10 mouse cellular contexts compared by ENCODE assay signal in genomic region chr8:72268356-72268755, GRCm38 (mm10). TPM values are rescaled to one million over a fixed set of nuclear protein-coding genes. Genes with fewer than 3 reads are reported as not detected.
DNase-seq lines count a peak whose midpoint lies in the region; ATAC-seq and TF ChIP-seq lines count a peak whose summit lies in the region.
"Had no signal": no experiment of that assay in that cellular context is flagged by ENCODE, and none has a peak within 500 bp of the region (broad histone marks: within the 10 kb centered on the region; RNA-seq: fewer than 3 reads in every experiment).

No protein-coding gene starts in this region.

- TF ChIP-seq EP300 in stomach, postnatal 0 days (optimal IDR thresholded peaks at IDR 0.05) = no peak

- DNase-seq in heart, adult 8-10 months (ENCODE audit: low spot score) = peak; percentile 96
- peak; percentile 94 for DNase-seq in lung, postnatal 25 days (ENCODE audit: low spot score)
- DNase-seq in stomach, postnatal 0 days (ENCODE audit: low spot score) = no peak

- TF ChIP-seq POLR2A in bone marrow, adult 2 months (IDR thresholded peaks at IDR 0.05; ENCODE audit: borderline replicate concordance, control insufficient read depth, low read depth, low read length) = peak; percentile 27; the same call in 1 of the 2 replicates

- no peak for TF ChIP-seq CTCF in bone marrow, adult 2 months (IDR thresholded peaks at IDR 0.05; ENCODE audit: control insufficient read depth, insufficient read depth, low read length)
- TF ChIP-seq CTCF in stomach, postnatal 0 days (IDR thresholded peaks at IDR 0.05; ENCODE audit: low read depth) = no peak

- peak overlapping the region; percentile 39; the same call in 1 of the 2 replicates for H3K27ac ChIP-seq in hindbrain, embryonic 15.5 days (replicated peaks)
- no peak overlapping the region for H3K27ac ChIP-seq in hindbrain, embryonic 12.5 days
- H3K27ac ChIP-seq in bone marrow, adult 2 months (ENCODE audit: control insufficient read depth, insufficient read depth, low read depth, low read length, poor library complexity) = peak overlapping the region; percentile 76
- H3K27ac ChIP-seq in kidney, embryonic 15.5 days = peak overlapping the region; percentile 82
- no peak overlapping the region for H3K27ac ChIP-seq in stomach, postnatal 0 days (replicated peaks)

- no peaks in the 10 kb centered on the region for H3K4me1 ChIP-seq in hindbrain, embryonic 15.5 days (replicated peaks)
- H3K4me1 ChIP-seq in hindbrain, embryonic 12.5 days = no peaks in the 10 kb centered on the region
- H3K4me1 ChIP-seq in bone marrow, adult 2 months (ENCODE audit: control insufficient read depth, insufficient read depth, low read length) = peaks cover 9% of the 10 kb centered on the region
- H3K4me1 ChIP-seq in kidney, embryonic 15.5 days = 0 out of 2 replicates have a peak, but pooled peaks cover 8% of the 10 kb centered on the region
- H3K4me1 ChIP-seq in stomach, postnatal 0 days (replicated peaks; ENCODE audit: control insufficient read depth, insufficient read depth) = no peaks in the 10 kb centered on the region

- 92% methylated on average over 15 of the region's 15 CpGs for WGBS in hindbrain, embryonic 15.5 days
- WGBS in hindbrain, embryonic 12.5 days = 89% methylated on average over 15 of the region's 15 CpGs
- 1% methylated on average over 15 of the region's 15 CpGs for WGBS in bone marrow, adult 2 months
- WGBS in kidney, embryonic 15.5 days = 75% methylated on average over 15 of the region's 15 CpGs
- 75% methylated on average over 15 of the region's 15 CpGs for WGBS in stomach, postnatal 0 days

- H3K36me3 ChIP-seq in hindbrain, embryonic 15.5 days = no peaks in the 10 kb centered on the region
- H3K36me3 ChIP-seq in hindbrain, embryonic 12.5 days = no peaks in the 10 kb centered on the region
- no peaks in the 10 kb centered on the region for H3K36me3 ChIP-seq in kidney, embryonic 15.5 days
- H3K36me3 ChIP-seq in stomach, postnatal 0 days (ENCODE audit: control insufficient read depth, insufficient read depth, low read length) = no peaks in the 10 kb centered on the region

- H3K9ac ChIP-seq in hindbrain, embryonic 15.5 days = no peak overlapping the region
- H3K9ac ChIP-seq in hindbrain, embryonic 12.5 days = no peak overlapping the region
- H3K9ac ChIP-seq in kidney, embryonic 15.5 days = no peak overlapping the region
- no peak overlapping the region for H3K9ac ChIP-seq in stomach, postnatal 0 days (ENCODE audit: low read length)

- H3K4me2 ChIP-seq in hindbrain, embryonic 15.5 days = no peak overlapping the region
- no peak overlapping the region for H3K4me2 ChIP-seq in hindbrain, embryonic 12.5 days (replicated peaks)
- H3K4me2 ChIP-seq in kidney, embryonic 15.5 days = no peak overlapping the region
- no peak overlapping the region for H3K4me2 ChIP-seq in stomach, postnatal 0 days (replicated peaks; ENCODE audit: low read depth)

- H3K9me3 ChIP-seq in hindbrain, embryonic 15.5 days = no peaks in the 10 kb centered on the region
- H3K9me3 ChIP-seq in hindbrain, embryonic 12.5 days (replicated peaks) = no peaks in the 10 kb centered on the region
- no peaks in the 10 kb centered on the region for H3K9me3 ChIP-seq in kidney, embryonic 15.5 days (replicated peaks)
- no peaks in the 10 kb centered on the region for H3K9me3 ChIP-seq in stomach, postnatal 0 days (ENCODE audit: control insufficient read depth, low read length)

- H3K27me3 ChIP-seq in hindbrain, embryonic 15.5 days = no peaks in the 10 kb centered on the region
- 0 out of 2 replicates have a peak, but pooled peaks cover 3% of the 10 kb centered on the region for H3K27me3 ChIP-seq in hindbrain, embryonic 12.5 days
- no peaks in the 10 kb centered on the region for H3K27me3 ChIP-seq in kidney, embryonic 15.5 days
- no peaks in the 10 kb centered on the region for H3K27me3 ChIP-seq in stomach, postnatal 0 days (ENCODE audit: control insufficient read depth, insufficient read depth, low read length)
- H3K27me3 ChIP-seq: Patski had no signal

- no peak overlapping the region for H3K4me3 ChIP-seq in hindbrain, embryonic 15.5 days
- no peak overlapping the region for H3K4me3 ChIP-seq in hindbrain, embryonic 12.5 days
- no peak overlapping the region for H3K4me3 ChIP-seq in bone marrow, adult 2 months (replicated peaks; ENCODE audit: control insufficient read depth, low read depth, low read length)
- H3K4me3 ChIP-seq in kidney, embryonic 15.5 days (replicated peaks) = no peak overlapping the region
- H3K4me3 ChIP-seq in stomach, postnatal 0 days (ENCODE audit: low read depth, low read length) = no peak overlapping the region

- no peak for ATAC-seq in hindbrain, embryonic 15.5 days (ENCODE audit: low FRiP score, low read depth)
- no peak for ATAC-seq in hindbrain, embryonic 12.5 days (ENCODE audit: low FRiP score)
- peak; percentile 59 for ATAC-seq in kidney, embryonic 15.5 days (replicated peaks; ENCODE audit: low FRiP score)
- peak; percentile 50; the same call in 1 of the 2 replicates for ATAC-seq in stomach, postnatal 0 days (ENCODE audit: low FRiP score, low TSS enrichment)
- no peak for ATAC-seq in activated CD4-positive, CD25-positive, alpha-beta regulatory T cell, adult 4 months
- ATAC-seq: Patski had no signal

RNA-seq across cellular contexts. Expression of gene Ap1m1, which starts 28.5 kb away (rescaled TPM):
- polyA plus RNA-seq in hindbrain, embryonic 15.5 days (2015; fragmentation: Nextera tagmentation; extraction: Ambion mirVana) = 238 and 278 TPM in 2 replicates
- 194 and 197 TPM in 2 replicates for polyA plus RNA-seq in hindbrain, embryonic 12.5 days (2016; fragmentation: Nextera tagmentation; extraction: Ambion mirVana)
- 27.1 and 51.8 TPM in 2 replicates for polyA plus RNA-seq in bone marrow, adult 2 months (2011; ENCODE audit: insufficient read depth, insufficient read length, low replicate concordance, missing spikeins)
- 10 to 100 TPM; 42.0 to 48.4 (median 43.4) TPM for total RNA-seq in heart, adult 8-10 months (2022)
- 123 and 138 TPM in 2 replicates for polyA plus RNA-seq in kidney, embryonic 15.5 days (2015; fragmentation: Nextera tagmentation; extraction: Ambion mirVana)
- 38.2 and 42.0 TPM in 2 replicates for polyA plus RNA-seq in stomach, postnatal 0 days (2015; fragmentation: Nextera tagmentation; extraction: Ambion mirVana)
- 100 to 1,000 TPM; 132 to 145 TPM for polyA plus RNA-seq in activated CD4-positive, CD25-positive, alpha-beta regulatory T cell, adult 4 months (2017; shearing (Covaris generic))

RNA-seq across cellular contexts. Expression of gene Gm10282, which starts 36.7 kb away (rescaled TPM):
- 9.8 and 12.5 TPM in 2 replicates for polyA plus RNA-seq in hindbrain, embryonic 15.5 days (2015; fragmentation: Nextera tagmentation; extraction: Ambion mirVana)
- polyA plus RNA-seq in hindbrain, embryonic 12.5 days (2016; fragmentation: Nextera tagmentation; extraction: Ambion mirVana) = 19.1 and 21.2 TPM in 2 replicates
- polyA plus RNA-seq in bone marrow, adult 2 months (2011; ENCODE audit: insufficient read depth, insufficient read length, low replicate concordance, missing spikeins) = 514 and 1,002 TPM in 2 replicates
- 1 to 10 TPM; 5.4 to 8.3 (median 7.5) TPM for total RNA-seq in heart, adult 8-10 months (2022)
- 29.0 and 30.3 TPM in 2 replicates for polyA plus RNA-seq in kidney, embryonic 15.5 days (2015; fragmentation: Nextera tagmentation; extraction: Ambion mirVana)
- polyA plus RNA-seq in stomach, postnatal 0 days (2015; fragmentation: Nextera tagmentation; extraction: Ambion mirVana) = 9.6 and 9.9 TPM in 2 replicates
- polyA plus RNA-seq in activated CD4-positive, CD25-positive, alpha-beta regulatory T cell, adult 4 months (2017; shearing (Covaris generic)) = 10 to 100 TPM; 25.8 to 62.2 TPM

RNA-seq across cellular contexts. Expression of gene Fam32a, which starts 48.8 kb away (rescaled TPM):
- 91.8 and 97.1 TPM in 2 replicates for polyA plus RNA-seq in hindbrain, embryonic 15.5 days (2015; fragmentation: Nextera tagmentation; extraction: Ambion mirVana)
- polyA plus RNA-seq in hindbrain, embryonic 12.5 days (2016; fragmentation: Nextera tagmentation; extraction: Ambion mirVana) = 85.6 and 94.3 TPM in 2 replicates
- polyA plus RNA-seq in bone marrow, adult 2 months (2011; ENCODE audit: insufficient read depth, insufficient read length, low replicate concordance, missing spikeins) = 34.8 and 47.9 TPM in 2 replicates
- total RNA-seq in heart, adult 8-10 months (2022) = 10 to 100 TPM; 18.4 to 23.2 (median 21.9) TPM
- 73.0 and 74.0 TPM in 2 replicates for polyA plus RNA-seq in kidney, embryonic 15.5 days (2015; fragmentation: Nextera tagmentation; extraction: Ambion mirVana)
- polyA plus RNA-seq in stomach, postnatal 0 days (2015; fragmentation: Nextera tagmentation; extraction: Ambion mirVana) = 53.8 and 57.4 TPM in 2 replicates
- polyA plus RNA-seq in activated CD4-positive, CD25-positive, alpha-beta regulatory T cell, adult 4 months (2017; shearing (Covaris generic)) = 100 to 1,000 TPM in 1 of 2 experiments, 10 to 100 TPM in 1; 98.8 to 108 TPM

RNA-seq across cellular contexts. Expression of gene Klf2, which starts 50.5 kb away (rescaled TPM):
- 6.4 and 6.9 TPM in 2 replicates for polyA plus RNA-seq in hindbrain, embryonic 15.5 days (2015; fragmentation: Nextera tagmentation; extraction: Ambion mirVana)
- 9.4 and 10.3 TPM in 2 replicates for polyA plus RNA-seq in hindbrain, embryonic 12.5 days (2016; fragmentation: Nextera tagmentation; extraction: Ambion mirVana)
- polyA plus RNA-seq in bone marrow, adult 2 months (2011; ENCODE audit: insufficient read depth, insufficient read length, low replicate concordance, missing spikeins) = 123 and 179 TPM in 2 replicates
- 10 to 100 TPM; 40.3 to 74.6 (median 52.7) TPM for total RNA-seq in heart, adult 8-10 months (2022)
- 12.6 and 14.0 TPM in 2 replicates for polyA plus RNA-seq in kidney, embryonic 15.5 days (2015; fragmentation: Nextera tagmentation; extraction: Ambion mirVana)
- 9.5 and 11.1 TPM in 2 replicates for polyA plus RNA-seq in stomach, postnatal 0 days (2015; fragmentation: Nextera tagmentation; extraction: Ambion mirVana)
- polyA plus RNA-seq in activated CD4-positive, CD25-positive, alpha-beta regulatory T cell, adult 4 months (2017; shearing (Covaris generic)) = 10 to 100 TPM; 27.6 to 39.0 TPM

RNA-seq across cellular contexts. Expression of gene Gm11034, which starts 54.9 kb away (rescaled TPM):
- polyA plus RNA-seq in hindbrain, embryonic 15.5 days (2015; fragmentation: Nextera tagmentation; extraction: Ambion mirVana) = not detected in 2 replicates
- not detected in 2 replicates for polyA plus RNA-seq in hindbrain, embryonic 12.5 days (2016; fragmentation: Nextera tagmentation; extraction: Ambion mirVana)
- polyA plus RNA-seq in bone marrow, adult 2 months (2011; ENCODE audit: insufficient read depth, insufficient read length, low replicate concordance, missing spikeins) = not detected in 2 replicates
- not detected for total RNA-seq in heart, adult 8-10 months (2022)
- polyA plus RNA-seq in kidney, embryonic 15.5 days (2015; fragmentation: Nextera tagmentation; extraction: Ambion mirVana) = not detected in 2 replicates
- polyA plus RNA-seq in stomach, postnatal 0 days (2015; fragmentation: Nextera tagmentation; extraction: Ambion mirVana) = not detected in 2 replicates
- not detected for polyA plus RNA-seq in activated CD4-positive, CD25-positive, alpha-beta regulatory T cell, adult 4 months (2017; shearing (Covaris generic))
- total RNA-seq: left cerebral cortex, postnatal 36 days had no signal
- polyA plus RNA-seq: Patski had no signal

Comparison
In these comparisons a context has a peak if more than half of its experiments do, and no peak if none do; other contexts are left out.
1. H3K27ac ChIP-seq: peak in hindbrain, embryonic 15.5 days (single experiment), bone marrow, adult 2 months (single experiment) and kidney, embryonic 15.5 days (single experiment); none in hindbrain, embryonic 12.5 days (single experiment) and stomach, postnatal 0 days (single experiment).
2. ATAC-seq: peak in kidney, embryonic 15.5 days (single experiment) and stomach, postnatal 0 days (single experiment); none in hindbrain, embryonic 15.5 days (single experiment), hindbrain, embryonic 12.5 days (single experiment) and activated CD4-positive, CD25-positive, alpha-beta regulatory T cell, adult 4 months (single experiment).